Mouse (Mus musculus) heart, embryonic 15.5 days (tissue): ENCODE data around the gene Mob3b. TPM values are rescaled to one million over a fixed set of nuclear protein-coding genes. Genes with fewer than 3 reads are reported as not detected.

ENCODE experiments used
- ATAC-seq: fragments of 200-750 bp; cut with Nextera tagmentation; replicated peaks from 2 replicates; pipeline ENCODE4 v1.8.0; 2017; ENCODE audit warnings: low read depth, moderate TSS enrichment; ENCODE audit not compliant: insufficient number of reproducible peaks, insufficient read depth, low FRiP score
- H3K27ac ChIP-seq: fragments of 300-500 bp; sonication (generic); 2 replicates; pipeline ENCODE4 v1.5.1; 2015; ENCODE audit warnings: mild to moderate bottlenecking, inconsistent platforms
- H3K27me3 ChIP-seq: fragments of 300-500 bp; sonication (generic); 2 replicates; pipeline ENCODE4 v1.6.1; 2015; ENCODE audit warnings: inconsistent platforms
- H3K36me3 ChIP-seq: fragments of 300-500 bp; sonication (generic); 2 replicates; pipeline ENCODE4 v1.6.1; 2015; ENCODE audit warnings: mild to moderate bottlenecking, inconsistent platforms
- H3K4me1 ChIP-seq: fragments of 300-500 bp; sonication (generic); replicated peaks from 2 replicates; pipeline ENCODE4 v1.6.1; 2015; ENCODE audit warnings: inconsistent platforms
- H3K4me2 ChIP-seq: fragments of 300-500 bp; sonication (generic); 2 replicates; pipeline ENCODE4 v1.6.1; 2015; ENCODE audit warnings: inconsistent platforms, mild to moderate bottlenecking, moderate library complexity
- H3K4me3 ChIP-seq: fragments of 300-500 bp; sonication (generic); 2 replicates; pipeline ENCODE4 v1.5.1; 2015; ENCODE audit warnings: mild to moderate bottlenecking, inconsistent platforms
- H3K9ac ChIP-seq: fragments of 300-500 bp; sonication (generic); 2 replicates; pipeline ENCODE4 v1.6.1; 2015; ENCODE audit warnings: mild to moderate bottlenecking, inconsistent platforms
- H3K9me3 ChIP-seq: fragments of 300-500 bp; sonication (generic); replicated peaks from 2 replicates; pipeline ENCODE4 v1.6.1; 2016; ENCODE audit warnings: inconsistent platforms
- WGBS: fragments of 180-500 bp; shearing (Covaris S2); methylation state at CpG from one replicate; pipeline ENCODE4 v1.1.7; 2015; ENCODE audit warnings: mixed read lengths; 5-methylcytosine and 5-hydroxymethylcytosine counted together
- polyA plus RNA-seq: library from polyadenylated mRNA; unstranded; fragments of >200 nt; fragmentation: Nextera tagmentation; extraction: Ambion mirVana; gene quantifications from 2 replicates; pipeline ENCODE4 v1.2.1, GENCODE M21; 2015

Mob3b gene
- polyA plus RNA-seq, 1 experiment from 2014 or later, result 4.1 TPM

- Histone ChIP-seq H3K4me1 (no peaks in the 10 kb centered on the region), H3K4me2 (no peak overlapping the region), H3K27me3 (no peaks in the 10 kb centered on the region), H3K36me3 (no peaks in the 10 kb centered on the region), H3K9me3 (no peaks in the 10 kb centered on the region), H3K9ac (no peak overlapping the region), H3K4me3 (no peak overlapping the region), H3K27ac (no peak overlapping the region)
- ATAC-seq, result no peak
- 78% methylated on average over 14 of the region's 14 CpGs for WGBS
Observed at GRCm38 (mm10) chr4:35089321-35090316, 67.7 kb downstream of the Mob3b start.

- ATAC-seq, result no peak
- no peaks in the 10 kb centered on the region for H3K9me3 ChIP-seq
- H3K27me3 ChIP-seq, result no peaks in the 10 kb centered on the region
- no peak overlapping the region for H3K27ac ChIP-seq
- H3K4me2 ChIP-seq, result no peak overlapping the region
- no peak overlapping the region for H3K4me3 ChIP-seq
- WGBS, result 62% methylated on average over 7 of the region's 7 CpGs
- no peak overlapping the region for H3K9ac ChIP-seq
- H3K4me1 ChIP-seq, result 0 out of 2 replicates have a peak, but pooled peaks cover 2% of the 10 kb centered on the region
- no peaks in the 10 kb centered on the region for H3K36me3 ChIP-seq
Observed at GRCm38 (mm10) chr4:35086067-35086700, 71.1 kb downstream of the Mob3b start.

GRCm38 (mm10) chr4:35084060-35084459 is 73.2 kb downstream of the Mob3b start:
- no peak overlapping the region for H3K4me3 ChIP-seq
- H3K36me3 ChIP-seq, result no peaks in the 10 kb centered on the region
- H3K4me1 ChIP-seq, result 0 out of 2 replicates have a peak, but pooled peaks cover 2% of the 10 kb centered on the region
- H3K27ac ChIP-seq, result no peak overlapping the region
- no peak for ATAC-seq
- no peaks in the 10 kb centered on the region for H3K9me3 ChIP-seq
- H3K4me2 ChIP-seq, result no peak overlapping the region
- H3K27me3 ChIP-seq, result no peaks in the 10 kb centered on the region
- H3K9ac ChIP-seq, result no peak overlapping the region
- WGBS, result 83% methylated on average over 8 of the region's 8 CpGs

GRCm38 (mm10) chr4:35082476-35083114 is 74.7 kb downstream of the Mob3b start:
- Histone ChIP-seq H3K4me3 (no peak overlapping the region), H3K27me3 (no peaks in the 10 kb centered on the region), H3K4me2 (no peak overlapping the region), H3K27ac (no peak overlapping the region), H3K36me3 (no peaks in the 10 kb centered on the region), H3K9ac (no peak overlapping the region), H3K4me1 (0 out of 2 replicates have a peak, but pooled peaks cover 2% of the 10 kb centered on the region), H3K9me3 (no peaks in the 10 kb centered on the region)
- WGBS, result 68% methylated on average over 10 of the region's 10 CpGs
- ATAC-seq, result no peak

- Histone ChIP-seq H3K9ac (no peak overlapping the region), H3K4me1 (0 out of 2 replicates have a peak, but pooled peaks cover 2% of the 10 kb centered on the region), H3K27me3 (no peaks in the 10 kb centered on the region), H3K36me3 (no peaks in the 10 kb centered on the region), H3K4me2 (no peak overlapping the region), H3K4me3 (no peak overlapping the region), H3K27ac (no peak overlapping the region), H3K9me3 (no peaks in the 10 kb centered on the region)
- WGBS, result 83% methylated on average over 6 of the region's 6 CpGs
- no peak for ATAC-seq
Observed at GRCm38 (mm10) chr4:35080285-35080684, 77.0 kb downstream of the Mob3b start.

GRCm38 (mm10) chr4:35068739-35069138 is 88.5 kb downstream of the Mob3b start:
- Histone ChIP-seq H3K9ac (no peak overlapping the region), H3K4me1 (no peaks in the 10 kb centered on the region), H3K4me3 (no peak overlapping the region), H3K27me3 (no peaks in the 10 kb centered on the region), H3K27ac (no peak overlapping the region), H3K9me3 (no peaks in the 10 kb centered on the region), H3K4me2 (no peak overlapping the region), H3K36me3 (no peaks in the 10 kb centered on the region)
- WGBS, result 55% methylated on average over 4 of the region's 4 CpGs
- no peak for ATAC-seq

- ATAC-seq, result no peak
- no peaks in the 10 kb centered on the region for H3K9me3 ChIP-seq
- H3K4me3 ChIP-seq, result no peak overlapping the region
- no peak overlapping the region for H3K9ac ChIP-seq
- H3K36me3 ChIP-seq, result no peaks in the 10 kb centered on the region
- H3K27ac ChIP-seq, result no peak overlapping the region
- WGBS, result 74% methylated on average over 4 of the region's 4 CpGs
- H3K27me3 ChIP-seq, result no peaks in the 10 kb centered on the region
- no peak overlapping the region for H3K4me2 ChIP-seq
- H3K4me1 ChIP-seq, result no peaks in the 10 kb centered on the region
Observed at GRCm38 (mm10) chr4:35066163-35066562, 91.1 kb downstream of the Mob3b start.

- Histone ChIP-seq H3K9ac (no peak overlapping the region), H3K4me1 (no peaks in the 10 kb centered on the region), H3K27me3 (no peaks in the 10 kb centered on the region), H3K27ac (no peak overlapping the region), H3K36me3 (no peaks in the 10 kb centered on the region), H3K4me2 (no peak overlapping the region), H3K9me3 (no peaks in the 10 kb centered on the region), H3K4me3 (no peak overlapping the region)
- no peak for ATAC-seq
- WGBS, result 49% methylated on average over 15 of the region's 15 CpGs
Observed at GRCm38 (mm10) chr4:35065075-35065838, 92.0 kb downstream of the Mob3b start.

GRCm38 (mm10) chr4:35063146-35063719 is 94.1 kb downstream of the Mob3b start:
- H3K9ac ChIP-seq, result no peak overlapping the region
- WGBS, result 75% methylated on average over 7 of the region's 7 CpGs
- no peaks in the 10 kb centered on the region for H3K4me1 ChIP-seq
- no peak overlapping the region for H3K4me2 ChIP-seq
- H3K4me3 ChIP-seq, result no peak overlapping the region
- H3K27me3 ChIP-seq, result no peaks in the 10 kb centered on the region
- no peaks in the 10 kb centered on the region for H3K36me3 ChIP-seq
- H3K9me3 ChIP-seq, result no peaks in the 10 kb centered on the region
- no peak overlapping the region for H3K27ac ChIP-seq
- ATAC-seq, result no peak

- Histone ChIP-seq H3K27ac (no peak overlapping the region), H3K36me3 (no peaks in the 10 kb centered on the region), H3K4me2 (no peak overlapping the region), H3K4me1 (no peaks in the 10 kb centered on the region), H3K9me3 (no peaks in the 10 kb centered on the region), H3K9ac (no peak overlapping the region), H3K27me3 (no peaks in the 10 kb centered on the region), H3K4me3 (no peak overlapping the region)
- 71% methylated on average over 1 of the region's 1 CpGs for WGBS
- ATAC-seq, result no peak
Observed at GRCm38 (mm10) chr4:35060964-35061363, 96.3 kb downstream of the Mob3b start.
